Mouse (Mus musculus) heart, adult 18-20 months (tissue): ENCODE results near the gene Ap1s2. TPM values are rescaled to one million over a fixed set of nuclear protein-coding genes. Genes with fewer than 3 reads are reported as not detected.

Experiments used
- DNase-seq, 2 experiments: peaks; one replicate each; pipeline ENCODE4 v3.0.0; 2021 to 2022; ENCODE audit warnings: mixed read lengths in 1 of 2
- long read RNA-seq, 2 experiments: library from polyadenylated mRNA; stranded (forward); transcript quantifications; one replicate each; pipeline ENCODE4 v2.0.0; 2021
- total RNA-seq, 2 experiments: library from RNA; stranded (reverse); gene quantifications; 2 replicates each; pipeline ENCODE4 v1.2.3; 2021

Ap1s2 gene
- total RNA-seq, result 10 to 100 TPM; 21.1 to 31.8 TPM
- long read RNA-seq, experiment 1, transcript Ap1s2-201 (5 exons, 1,785 nt), result major isoform, 5 of 9 reads
- long read RNA-seq, experiment 1, partial matches to known transcripts, result 1 of 9 reads
- long read RNA-seq, experiment 1, other reads (novel, unspliced or antisense), result 1 of 9 reads
- long read RNA-seq, experiment 2, partial matches to known transcripts, result 1 of 8 reads
- long read RNA-seq, experiment 2, other reads (novel, unspliced or antisense), result 2 of 8 reads

- peak; percentile 93 to 97 for DNase-seq
Measured at GRCm38 (mm10) chrX:163908337-163909250, at the start of gene Ap1s2. Ap1s2 (plus strand) TSS chrX:163909017.

DNA sequence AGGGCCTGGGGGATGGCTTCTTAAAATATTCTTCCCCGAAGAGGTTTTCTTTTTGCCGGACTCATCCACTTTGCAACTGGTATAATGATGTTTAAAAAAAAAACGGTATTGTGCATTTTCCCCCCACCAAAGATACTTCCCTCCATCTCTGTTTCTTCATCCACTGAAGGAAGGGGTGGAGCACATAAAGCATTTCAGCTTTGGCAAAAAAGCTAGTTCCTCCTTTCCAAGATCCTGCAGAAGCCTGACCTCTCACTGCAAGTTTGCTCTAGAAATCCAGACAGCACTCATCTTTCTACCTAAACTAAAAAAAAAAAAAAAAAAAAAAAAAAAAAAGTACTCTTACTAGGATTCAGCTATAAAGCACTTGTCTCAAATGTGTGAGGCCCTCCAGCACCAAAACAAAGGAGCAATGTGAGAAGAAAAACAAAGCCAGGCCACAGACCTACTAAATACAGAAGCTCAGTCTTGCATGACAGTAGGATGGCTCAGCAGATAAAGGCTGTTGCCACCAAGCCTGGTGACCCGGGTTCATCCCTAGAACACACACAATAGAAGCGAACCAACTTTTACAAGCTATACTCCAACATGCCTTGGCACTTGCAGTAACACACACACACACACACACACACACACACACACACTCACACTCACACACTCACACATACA, 41.0 kb upstream of the Ap1s2 start:
- peak in 1 of 2 experiments; percentile 18 for DNase-seq

DNA sequence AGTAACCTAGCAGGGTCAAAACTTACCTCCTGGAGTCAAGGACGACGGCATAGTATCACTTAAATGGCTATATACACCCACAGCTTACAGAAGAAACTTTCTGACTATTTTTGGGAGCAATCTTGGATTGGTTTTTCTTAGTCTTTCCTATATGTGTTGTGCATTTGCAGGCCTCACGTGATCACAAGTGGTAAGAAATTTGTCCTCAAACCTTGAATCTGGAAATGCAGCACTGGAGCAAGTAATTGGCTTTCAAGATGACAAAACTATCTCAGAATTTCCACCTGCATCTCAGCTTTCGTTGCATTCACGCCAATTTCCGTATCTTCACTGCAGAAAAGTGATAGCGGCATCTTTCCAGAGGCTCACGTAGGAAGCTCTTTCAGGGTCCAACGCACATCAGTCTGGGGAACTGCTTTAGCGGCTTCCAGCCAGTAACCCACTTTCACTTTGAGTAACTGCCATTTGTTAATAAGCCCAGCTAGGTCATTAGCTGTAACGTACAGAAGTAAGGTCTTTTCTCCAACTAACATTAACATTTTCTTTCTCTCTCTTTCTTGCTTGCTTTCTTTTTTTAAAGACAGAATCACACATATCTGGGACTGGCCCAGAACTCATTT, 40.0 kb upstream of the Ap1s2 start:
- DNase-seq, result no peak

DNA sequence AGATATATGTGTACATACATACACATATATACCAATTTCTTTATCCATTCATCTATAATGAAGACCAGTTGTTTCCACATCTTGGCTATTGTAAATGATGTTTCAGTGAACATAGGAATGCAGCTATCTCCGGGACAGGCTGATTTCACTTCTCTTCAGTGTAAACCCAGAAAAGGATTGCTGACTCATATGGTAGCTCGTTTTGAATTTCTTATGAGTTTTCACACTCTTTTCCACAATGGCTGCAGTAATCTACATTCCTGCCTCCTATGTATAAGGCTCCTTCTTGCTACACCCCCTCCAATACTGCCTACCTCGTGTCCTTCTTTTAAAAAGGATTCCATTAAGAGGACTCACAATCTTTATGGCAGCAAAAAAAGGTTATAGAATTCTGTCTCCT, 32.9 kb upstream of the Ap1s2 start:
- DNase-seq, result no peak

DNA sequence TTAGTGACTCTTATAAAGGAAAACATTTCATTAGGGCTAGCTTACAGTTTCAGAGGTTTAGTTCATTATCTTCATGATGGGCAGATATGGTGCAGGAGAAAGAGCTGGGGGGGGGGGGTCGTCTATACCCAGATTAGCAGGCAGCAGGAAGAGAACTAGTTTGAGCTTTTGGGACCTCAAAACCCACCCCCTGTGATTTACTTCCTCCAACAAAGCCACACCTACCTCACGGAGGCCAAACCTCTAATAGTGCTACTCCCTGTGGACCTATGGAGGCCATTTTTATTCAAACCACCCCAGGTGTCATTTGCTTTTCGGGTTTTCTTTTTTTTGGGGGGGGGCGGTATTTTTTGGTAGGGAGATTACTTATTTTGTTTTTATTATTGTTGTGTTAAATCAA, 32.2 kb upstream of the Ap1s2 start:
- DNase-seq, result no peak

DNA sequence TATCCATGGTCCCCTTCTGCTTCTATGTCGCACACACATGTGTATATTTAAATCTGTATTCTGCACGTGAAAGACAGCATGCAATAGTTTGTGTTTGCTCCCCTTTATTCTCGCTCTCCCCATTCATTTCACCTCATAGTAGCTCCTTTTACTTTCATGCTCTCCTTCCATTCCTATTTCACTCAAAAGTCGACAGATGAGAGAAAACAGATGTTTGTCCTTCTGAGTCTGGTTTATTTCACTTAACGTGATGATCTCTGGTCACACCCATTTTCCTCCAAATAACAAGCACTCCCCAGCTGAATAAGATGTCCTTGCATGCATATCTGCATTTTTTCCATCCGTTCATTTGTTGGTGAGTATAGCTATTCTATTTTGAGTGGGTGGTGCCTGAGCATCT, 29.8 kb upstream of the Ap1s2 start:
- peak in 1 of 2 experiments; percentile 6 for DNase-seq

DNA sequence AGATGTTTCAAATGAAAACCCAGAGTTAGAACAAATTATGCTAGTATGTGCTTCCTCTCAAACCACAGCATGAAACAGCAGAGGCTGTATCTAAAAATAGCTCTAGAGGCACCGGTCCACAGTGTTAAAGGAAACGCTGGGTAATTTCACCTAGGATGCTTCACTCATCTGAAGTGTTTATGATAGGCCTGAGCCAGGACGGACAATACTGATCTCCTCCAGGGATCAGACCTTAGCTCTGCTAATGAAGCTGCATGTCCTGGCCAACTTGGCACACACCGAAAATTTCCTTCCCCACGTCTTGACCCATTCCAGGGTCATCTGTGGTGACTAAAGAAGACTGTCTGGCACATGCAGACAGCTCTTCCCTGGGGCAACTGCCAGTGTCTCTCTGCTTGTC, 29.4 kb upstream of the Ap1s2 start:
- peak; percentile 18 to 36 for DNase-seq

GRCm38 (mm10) chrX:163885539-163885981, 23.3 kb upstream of the Ap1s2 start:
- no peak for DNase-seq

DNA sequence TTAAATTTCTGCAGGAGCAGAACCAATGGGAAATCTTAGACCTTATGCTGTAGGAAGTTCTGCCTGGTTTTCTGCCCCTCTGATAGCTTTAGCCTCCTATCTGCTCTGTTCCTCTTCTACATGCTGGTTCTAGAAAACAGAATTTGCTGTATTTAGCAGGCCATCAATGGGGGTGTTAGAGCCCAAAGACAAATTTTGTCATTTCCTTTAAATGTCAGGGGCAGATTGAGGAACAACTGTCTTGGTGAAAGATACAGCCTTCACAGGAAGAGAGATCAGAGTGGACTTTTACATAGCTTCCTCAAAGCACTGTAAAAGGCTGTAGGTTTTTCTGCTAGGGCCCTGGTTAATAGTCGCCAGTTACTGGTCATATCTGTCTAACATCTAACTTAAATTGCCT, 11.5 kb upstream of the Ap1s2 start:
- DNase-seq, result no peak

DNA sequence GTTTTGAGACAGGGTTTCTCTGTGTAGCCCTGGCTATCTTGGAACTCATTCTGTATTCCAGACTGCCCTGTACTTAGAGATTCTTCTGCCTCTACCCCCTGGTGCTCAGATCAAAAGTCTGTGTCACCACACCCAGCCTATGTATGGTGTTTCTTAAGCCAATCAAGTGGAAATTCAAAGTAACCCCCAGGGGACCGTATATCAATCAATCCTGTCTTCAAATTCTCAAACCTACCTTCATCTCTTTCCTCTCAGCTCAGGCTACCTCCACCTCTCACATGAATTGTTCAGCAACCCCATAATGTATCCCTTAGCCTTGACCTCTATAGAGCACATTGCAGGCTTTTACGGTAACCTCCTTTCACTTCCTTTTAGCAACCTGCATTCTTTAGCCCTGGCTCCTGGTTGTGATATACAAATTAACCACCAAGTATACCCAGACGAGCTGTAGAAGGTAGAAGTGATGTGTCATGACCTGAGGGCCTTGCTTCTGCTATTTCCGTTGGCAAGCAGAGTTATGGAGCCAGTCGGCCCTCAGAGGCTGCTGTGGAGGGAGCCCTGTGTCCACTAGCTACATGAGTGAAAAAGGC, 9.3 kb upstream of the Ap1s2 start:
- no peak for DNase-seq

DNA sequence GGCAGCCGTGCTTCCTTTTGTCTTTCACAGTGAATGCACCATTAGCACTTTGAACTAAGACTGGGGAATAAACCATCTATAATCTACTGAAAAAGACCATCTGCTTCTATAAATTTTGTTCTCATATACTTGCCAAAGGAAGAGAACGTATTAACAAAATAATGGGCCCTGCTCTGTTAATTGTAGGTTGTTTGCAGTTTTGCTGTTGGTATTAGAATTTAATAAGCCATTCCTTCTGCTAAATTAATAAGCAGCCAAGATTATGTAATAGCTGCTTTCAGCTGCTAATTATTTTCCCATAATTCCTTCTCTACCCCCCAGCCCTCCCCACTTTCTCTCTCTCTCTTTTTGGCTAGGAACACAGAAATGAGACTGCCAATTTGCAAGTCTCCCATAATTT, 2.0 kb upstream of the Ap1s2 start:
- no peak for DNase-seq

DNA sequence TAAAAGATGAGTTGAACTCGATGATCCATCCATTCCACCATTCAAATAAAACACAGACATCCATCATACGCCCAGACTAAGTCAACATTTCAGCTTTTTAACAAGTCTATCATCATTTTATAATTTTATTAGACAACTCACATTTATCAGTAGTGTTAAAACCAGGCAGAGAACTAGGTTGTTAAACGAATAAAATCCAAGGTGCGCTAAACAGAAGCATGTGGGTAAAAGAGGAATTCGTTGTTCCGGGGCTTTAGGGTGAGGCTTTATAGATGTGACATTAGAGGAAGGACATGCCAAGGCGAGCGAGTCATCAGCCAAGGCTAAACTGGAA, 847 bp upstream of the Ap1s2 start:
- no peak for DNase-seq

DNA sequence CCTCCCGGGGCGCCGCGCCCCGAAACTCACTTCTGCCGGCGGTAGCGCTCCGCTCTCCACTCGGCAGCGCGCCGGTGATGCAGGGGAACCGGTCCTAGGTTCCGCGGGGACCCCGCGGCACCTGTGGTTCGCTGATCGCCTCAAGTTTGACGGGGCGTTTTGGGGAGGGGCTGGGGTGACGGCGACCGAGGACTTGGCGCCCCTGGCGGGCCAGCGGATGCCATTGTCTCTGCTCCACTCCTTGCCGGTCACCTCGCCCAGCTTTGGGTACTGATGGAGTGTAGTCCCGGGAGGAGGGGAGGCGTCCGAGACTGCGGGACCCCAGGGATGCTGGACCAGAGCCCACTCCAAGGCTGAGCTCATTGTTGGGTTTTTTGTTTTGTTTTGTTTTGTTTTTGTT, 564 bp downstream of the Ap1s2 start:
- peak; percentile 30 to 49 for DNase-seq

- DNase-seq, result no peak
Measured at GRCm38 (mm10) chrX:163912791-163913190, 4.0 kb downstream of the Ap1s2 start.

DNA sequence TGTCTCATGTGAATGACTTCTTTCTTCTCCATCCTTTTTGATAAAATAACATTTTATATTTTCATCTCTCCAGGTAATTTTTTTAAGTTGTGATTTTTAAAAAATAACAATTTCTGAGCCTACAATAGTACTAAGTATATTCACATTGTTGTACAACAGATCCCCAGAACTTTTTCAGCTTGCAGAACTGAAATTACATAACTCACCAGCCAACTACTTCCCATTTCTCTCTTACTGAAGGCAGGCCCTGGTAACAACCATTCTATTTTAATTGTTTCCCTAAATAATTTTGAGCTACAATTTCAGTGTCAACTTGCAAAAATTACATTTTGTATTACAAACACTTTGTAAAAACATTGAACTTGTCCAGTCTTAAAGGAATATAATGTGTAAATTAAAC, 20.7 kb downstream of the Ap1s2 start:
- no peak for DNase-seq

DNA sequence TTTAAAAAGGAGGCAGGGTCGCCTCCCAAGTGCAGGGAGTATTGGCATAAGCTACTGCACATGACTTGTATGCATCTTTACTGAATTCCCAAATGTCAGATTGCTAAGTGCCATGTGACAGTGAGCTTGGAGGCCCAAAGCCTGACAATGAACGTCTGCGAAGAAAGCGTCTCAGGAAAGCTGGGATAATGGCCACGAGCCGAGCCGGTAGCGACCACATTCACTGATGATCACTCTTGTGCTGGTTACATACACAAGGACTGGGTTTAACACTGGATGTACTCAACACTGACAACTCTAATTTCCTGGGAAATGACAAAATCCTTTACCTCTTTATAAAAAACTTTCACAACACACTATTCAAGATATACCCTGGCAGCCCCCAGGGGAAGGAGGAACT, 25.9 kb downstream of the Ap1s2 start:
- no peak for DNase-seq

DNA sequence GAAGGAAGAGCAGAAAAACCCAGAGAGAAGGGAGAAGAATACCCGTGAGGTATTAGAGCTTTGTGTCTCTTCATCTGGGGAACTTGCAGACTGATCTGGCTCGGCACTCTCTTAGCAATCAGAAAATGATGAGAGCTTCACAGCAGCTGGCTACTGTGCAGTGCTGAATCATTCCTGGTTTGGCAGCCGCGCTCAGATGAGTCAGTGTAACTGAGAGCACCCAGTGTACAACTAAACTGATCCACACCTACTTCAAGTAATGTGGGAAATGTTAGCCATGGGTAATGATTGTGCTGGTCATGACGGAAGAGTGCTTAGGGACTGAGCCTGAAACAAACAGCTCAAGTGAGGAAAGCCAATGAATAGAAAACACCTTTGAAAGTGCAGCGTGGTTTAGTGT, 29.8 kb downstream of the Ap1s2 start:
- DNase-seq, result peak; percentile 55 to 66

GRCm38 (mm10) chrX:163944381-163944780, 35.6 kb downstream of the Ap1s2 start:
- DNase-seq, result no peak

DNA sequence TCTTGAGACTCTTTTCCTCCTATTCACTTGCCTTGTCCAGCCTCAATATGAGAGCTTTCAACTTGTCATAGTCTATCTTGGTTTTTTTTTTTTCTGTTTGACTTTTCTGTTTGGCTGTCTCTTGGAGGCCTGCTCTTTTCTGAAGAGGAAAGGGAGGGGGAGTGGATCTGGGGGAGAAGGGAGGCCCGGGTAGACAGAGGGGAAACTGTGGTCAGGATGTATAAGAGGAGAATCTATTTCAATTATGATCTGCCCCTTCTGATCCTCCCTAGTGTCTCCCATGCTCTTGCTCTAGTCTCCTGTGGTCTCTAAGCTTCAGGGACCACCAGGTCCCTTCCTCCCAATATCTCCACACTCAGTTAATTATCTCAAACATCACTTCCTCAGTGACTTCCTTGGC, 42.8 kb downstream of the Ap1s2 start:
- no peak for DNase-seq

GRCm38 (mm10) chrX:163957381-163957780, 48.6 kb downstream of the Ap1s2 start:
- no peak for DNase-seq

GRCm38 (mm10) chrX:163957803-163958466, 49.1 kb downstream of the Ap1s2 start:
- peak; percentile 49 to 77 for DNase-seq

DNA sequence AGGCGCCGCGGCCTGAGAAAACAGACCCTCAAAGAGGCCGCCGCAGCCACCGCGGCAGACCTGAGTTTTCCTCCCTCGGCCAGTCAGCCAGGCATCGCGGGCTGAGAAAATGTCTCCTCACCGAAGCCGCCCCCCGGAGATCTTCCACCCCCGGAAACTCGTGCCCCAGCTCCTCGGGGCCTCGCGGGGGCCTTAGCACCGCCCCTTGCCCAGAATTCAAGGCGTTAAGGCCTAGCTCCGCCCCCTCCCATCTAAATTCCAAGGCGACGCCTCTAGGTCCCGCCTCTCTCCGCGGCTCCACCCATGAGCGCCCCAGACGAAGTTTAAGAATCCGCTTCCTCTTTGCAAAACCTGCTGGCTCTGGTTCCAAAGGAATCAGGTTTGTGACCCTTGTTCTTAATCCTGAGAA, 49.7 kb downstream of the Ap1s2 start, which contains the start of gene Zrsr2:
TSS of gene Zrsr2 (minus strand) at position 195 of the 409 bp plus-strand sequence.
- DNase-seq, result peak; percentile 82 to 93
